Mouse (Mus musculus) retina, postnatal 1 day (tissue): ENCODE results near the gene 2510002D24Rik.
"Not testable (repeated sequence)": the region's sequence is repeated elsewhere in the genome, so short reads cannot be mapped to it uniquely, and the experiment has no call there.

ENCODE experiments used
- DNase-seq: peaks from one replicate; pipeline ENCODE4 v3.0.0-alpha.2; 2012

2510002D24Rik gene

DNA sequence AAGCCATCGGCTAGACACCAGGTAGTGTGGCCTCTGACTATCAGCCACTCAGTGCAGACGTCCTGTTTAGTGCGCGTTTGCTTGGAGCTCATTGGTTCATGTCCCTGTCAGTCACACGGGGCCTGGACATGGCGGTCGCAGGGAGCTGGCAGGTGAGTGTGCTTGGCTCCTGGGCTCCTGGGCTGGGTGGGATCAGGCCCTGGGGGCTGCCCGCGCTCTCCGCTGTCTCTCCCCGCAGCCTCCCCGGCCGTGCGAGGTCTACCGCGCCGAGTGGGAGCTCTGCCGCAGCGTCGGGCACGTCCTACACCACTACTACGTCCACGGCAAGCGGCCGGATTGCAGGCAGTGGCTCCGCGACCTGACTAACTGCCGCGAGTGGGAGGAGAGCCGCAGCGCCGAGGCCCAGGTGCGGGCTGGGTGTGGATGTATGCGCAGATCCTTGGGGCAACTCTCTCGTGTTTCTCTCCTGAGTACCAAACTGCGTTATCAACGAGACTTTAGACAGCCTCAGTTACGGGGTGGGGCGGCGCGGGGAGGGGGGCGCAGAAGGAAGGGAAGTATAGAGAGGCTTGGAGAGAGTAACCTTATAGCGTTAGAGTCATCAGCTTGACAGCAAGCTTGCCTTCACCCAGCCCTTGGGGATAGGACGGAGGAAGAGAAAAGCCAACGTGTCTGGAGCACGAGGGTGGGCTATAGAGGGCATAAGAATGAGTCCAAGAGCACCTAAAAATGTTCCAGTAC, at the start of gene 2510002D24Rik, which contains the start of gene Gm28539:
TSS of gene 2510002D24Rik (plus strand) at position 111 of the 741 bp plus-strand sequence.
TSS of gene Gm28539 (plus strand) at position 117 of the 741 bp plus-strand sequence.
- peak; percentile 96 for DNase-seq

- DNase-seq, result no peak
These were observed 49.7 kb upstream of the 2510002D24Rik start for GRCm38 (mm10) chr16:18786652-18787051.

DNA sequence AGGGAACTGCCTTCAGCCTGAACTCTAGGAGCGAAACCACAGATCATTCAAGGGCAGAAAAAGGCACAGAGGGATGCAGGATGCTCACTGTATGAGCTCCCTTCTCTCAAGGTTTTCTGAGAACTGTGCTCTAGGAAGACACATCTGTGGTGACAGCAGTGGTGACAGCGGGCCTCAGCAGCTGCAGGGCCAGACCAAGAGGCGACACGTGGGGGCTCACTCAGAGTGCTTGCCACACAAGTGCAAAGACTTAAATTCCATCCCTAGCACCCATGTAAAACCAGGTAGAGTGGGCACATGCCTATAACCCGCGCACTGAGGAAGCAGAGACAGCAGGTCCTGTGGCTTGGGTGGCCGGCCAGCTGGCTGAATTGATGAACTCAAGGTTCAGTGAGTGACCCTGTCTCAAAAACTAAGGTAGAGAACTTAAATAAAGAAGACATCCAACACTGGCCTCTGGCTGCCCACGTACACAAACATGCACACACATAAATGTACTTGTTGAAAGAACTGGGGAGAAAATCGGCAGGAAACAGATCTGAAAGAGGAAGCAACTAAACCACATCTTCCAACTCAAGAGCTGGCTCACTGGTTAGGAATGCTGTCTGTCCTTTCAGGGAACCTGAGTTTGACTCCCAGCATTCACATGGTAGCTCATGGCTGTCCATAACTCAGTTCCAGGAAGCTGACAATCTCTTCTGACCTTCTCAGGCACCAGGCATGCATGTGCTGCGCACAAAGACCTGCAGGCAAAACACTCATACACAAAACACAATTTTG, 47.6 kb upstream of the 2510002D24Rik start:
- DNase-seq, result no peak

DNA sequence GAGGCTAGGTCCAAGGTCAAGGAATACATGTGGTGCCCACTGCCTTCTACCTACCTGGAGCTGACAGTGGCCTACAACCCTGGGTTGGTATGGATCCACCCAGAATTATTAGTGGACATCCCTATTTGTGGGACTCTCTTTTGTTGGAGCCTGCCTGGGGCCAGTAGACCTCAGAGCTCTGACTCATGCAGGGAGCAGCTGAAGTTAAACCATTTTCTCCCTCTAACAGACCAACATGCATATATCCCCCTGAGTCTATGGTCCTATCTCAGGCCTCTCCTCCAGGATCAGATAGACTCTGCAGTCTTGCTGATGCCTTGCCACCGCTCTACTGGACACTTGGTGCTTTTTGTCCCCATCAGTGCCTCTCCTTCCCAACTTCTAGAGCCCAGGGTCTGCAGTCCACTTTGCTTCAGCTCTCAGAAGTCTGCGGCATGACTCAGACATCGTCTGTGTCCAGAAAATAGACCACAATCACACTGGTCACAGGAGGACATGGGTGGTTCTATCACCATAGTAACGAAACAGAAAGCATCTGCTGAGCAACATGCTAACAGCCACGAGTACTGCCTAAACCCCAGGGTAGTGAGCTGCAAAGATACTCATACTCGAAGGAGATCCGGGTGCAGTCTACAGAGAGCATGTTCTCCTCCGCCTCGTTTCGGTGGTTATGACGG, 41.0 kb upstream of the 2510002D24Rik start:
- no peak for DNase-seq

GRCm38 (mm10) chr16:18796645-18797044, 39.7 kb upstream of the 2510002D24Rik start:
- DNase-seq, result no peak

GRCm38 (mm10) chr16:18798151-18798550, 38.2 kb upstream of the 2510002D24Rik start:
- DNase-seq, result no peak

DNA sequence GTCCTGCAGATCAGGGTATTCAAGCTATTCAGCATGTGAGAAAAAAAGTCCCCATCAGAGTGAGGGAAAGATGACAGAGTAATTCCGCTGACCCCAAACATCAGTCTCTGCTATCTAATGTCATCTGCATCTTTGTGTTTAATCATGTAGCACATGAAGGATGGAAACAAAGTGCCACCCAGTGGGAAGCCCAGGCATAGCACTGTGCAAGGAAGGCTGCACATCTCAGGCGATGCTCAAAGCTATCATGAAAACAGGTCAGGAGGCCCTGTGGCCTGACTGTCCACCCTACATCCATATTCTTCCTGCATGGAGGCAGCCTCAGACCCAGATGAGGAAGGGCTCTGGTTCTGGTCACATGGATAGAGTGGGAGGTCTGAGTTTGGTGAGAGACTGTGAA, 37.5 kb upstream of the 2510002D24Rik start:
- peak; percentile 76 for DNase-seq

GRCm38 (mm10) chr16:18805746-18806145, 30.6 kb upstream of the 2510002D24Rik start:
- DNase-seq, result no peak

DNA sequence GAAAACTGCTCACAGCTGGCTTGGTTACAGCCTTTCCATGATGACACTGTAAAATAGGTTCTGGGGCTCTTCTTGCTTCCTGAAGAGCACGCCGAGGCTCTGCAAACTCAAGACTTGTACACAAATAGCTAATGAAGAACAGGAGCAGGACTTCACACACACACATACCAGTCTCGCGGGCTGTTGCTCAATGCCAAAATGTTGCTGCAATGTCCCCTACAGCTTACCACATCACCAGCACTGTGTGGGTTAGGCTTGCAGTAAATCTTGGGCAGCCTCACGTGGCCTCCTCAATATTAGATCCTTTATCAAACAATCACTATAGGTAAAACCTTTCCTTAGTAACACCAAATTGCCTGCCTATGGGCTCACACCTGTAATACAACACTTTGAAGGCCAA, 27.4 kb upstream of the 2510002D24Rik start:
- no peak for DNase-seq

DNA sequence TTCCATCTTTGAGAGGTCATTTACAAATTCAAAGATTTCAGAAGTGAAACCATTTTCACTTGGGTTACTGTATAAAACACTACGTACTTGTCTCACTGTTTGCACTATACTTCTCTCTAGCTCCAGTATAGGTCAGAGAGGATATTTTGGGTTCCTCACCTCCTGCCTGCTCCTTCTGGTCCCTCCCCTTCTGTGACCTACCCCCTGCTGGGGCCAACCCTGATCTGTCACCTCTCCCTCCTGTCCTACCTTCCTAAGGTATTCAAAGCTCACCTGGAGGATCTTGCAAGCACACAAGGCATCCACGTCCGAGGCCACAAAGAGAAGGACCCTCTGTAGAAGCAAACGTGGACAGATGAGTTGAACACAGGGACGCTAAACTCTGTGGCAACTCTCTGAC, 25.3 kb upstream of the 2510002D24Rik start:
- DNase-seq, result no peak

- DNase-seq, result peak; percentile 98
These were observed 24.7 kb upstream of the 2510002D24Rik start, which contains the start of the genes Ufd1 and Cdc45 for GRCm38 (mm10) chr16:18811468-18812384. Gene Ufd1, plus strand, starts transcription at chr16:18811779. Gene Cdc45, minus strand, starts transcription at chr16:18811987.

GRCm38 (mm10) chr16:18812385-18812910, 23.9 kb upstream of the 2510002D24Rik start:
- DNase-seq, result no peak

GRCm38 (mm10) chr16:18822356-18822755, 14.0 kb upstream of the 2510002D24Rik start:
- no peak for DNase-seq

DNA sequence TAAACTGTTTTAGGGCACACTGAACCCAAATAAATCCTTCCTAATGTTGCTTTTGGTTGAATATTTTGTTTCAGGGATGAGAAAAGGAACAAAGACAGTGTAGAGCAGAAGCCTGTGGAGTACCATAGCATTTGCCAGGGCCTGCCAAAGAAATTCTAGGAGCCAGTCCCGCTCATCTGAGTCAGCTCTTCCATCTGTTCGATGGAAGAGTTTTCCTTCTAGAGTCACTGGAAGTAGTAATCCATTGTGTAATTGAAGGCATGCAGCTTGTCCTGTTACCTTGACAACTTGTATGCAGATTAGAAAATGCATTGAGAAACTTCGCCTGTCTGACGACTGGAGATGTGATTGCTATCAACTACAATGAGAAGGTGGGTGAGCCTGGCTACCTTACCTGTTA, 13.5 kb upstream of the 2510002D24Rik start:
- no peak for DNase-seq

DNA sequence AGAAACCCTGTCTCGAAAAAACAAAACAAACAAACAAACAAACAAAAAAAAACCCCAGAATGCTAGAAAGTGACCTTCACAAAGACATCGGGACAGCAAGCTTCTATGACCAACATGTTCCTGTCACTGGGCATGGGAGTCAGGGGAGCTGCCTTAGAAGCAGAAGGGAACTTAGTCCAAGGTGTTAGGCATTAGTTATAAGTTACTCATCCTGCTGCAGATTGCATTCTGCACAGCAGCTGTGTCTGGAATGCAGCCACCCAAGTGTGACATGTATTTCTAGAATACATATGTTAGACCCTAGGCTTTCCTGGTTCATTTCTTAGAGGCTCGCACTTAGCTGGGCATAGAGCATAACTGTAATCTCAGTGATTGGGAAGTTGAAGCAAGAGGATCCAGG, 7.7 kb upstream of the 2510002D24Rik start:
- no peak for DNase-seq

DNA sequence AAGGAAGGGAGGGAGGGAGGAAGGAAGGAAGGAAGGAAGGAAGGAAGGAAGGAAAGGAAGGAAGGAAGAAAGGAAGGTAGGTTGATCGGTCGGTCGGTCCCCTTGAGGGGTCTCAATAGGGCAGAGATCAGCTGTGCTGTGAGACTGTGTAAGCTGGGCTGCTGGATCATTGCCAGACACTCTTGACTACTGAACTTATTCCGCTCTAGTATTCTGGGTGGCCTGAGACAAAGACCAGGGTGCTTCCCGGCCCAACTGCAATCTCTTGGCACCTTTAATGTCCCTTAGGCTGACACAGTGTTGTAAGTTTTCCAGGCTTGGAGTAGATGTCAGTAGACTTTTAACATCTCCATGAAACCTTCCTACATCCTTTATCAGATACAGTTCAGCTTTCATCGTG, 7.3 kb upstream of the 2510002D24Rik start:
- DNase-seq, result no peak

GRCm38 (mm10) chr16:18833486-18833885, 2.9 kb upstream of the 2510002D24Rik start:
- DNase-seq, result no peak

GRCm38 (mm10) chr16:18836073-18836467, 308 bp upstream of the 2510002D24Rik start:
- DNase-seq, result no peak

DNA sequence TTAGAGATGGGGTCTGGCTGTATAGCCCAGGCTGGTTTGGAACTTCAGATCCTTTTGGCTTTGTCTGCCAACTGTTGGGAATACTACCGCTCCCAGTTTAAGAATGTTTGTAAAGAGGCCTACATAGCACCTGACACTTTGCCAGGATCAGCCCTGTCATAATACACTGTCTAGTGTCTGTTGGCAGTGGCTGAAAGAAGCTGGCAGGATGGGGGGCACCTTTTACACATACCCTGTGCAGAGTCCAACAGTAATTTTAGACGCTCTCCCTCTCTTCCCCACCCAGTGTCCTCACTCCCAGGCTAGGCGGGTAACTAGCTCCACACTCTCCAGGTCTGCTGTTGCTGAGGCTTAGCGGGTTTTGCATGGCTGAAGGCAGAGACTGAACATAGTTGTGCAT, 2.0 kb downstream of the 2510002D24Rik start:
- no peak for DNase-seq

- DNase-seq, result no peak
These were observed 10.0 kb downstream of the 2510002D24Rik start for GRCm38 (mm10) chr16:18846301-18846820.

- not testable (repeated sequence) for DNase-seq
These were observed 13.3 kb downstream of the 2510002D24Rik start for GRCm38 (mm10) chr16:18849521-18850190.
